Mouse (Mus musculus) embryonic fibroblast, embryonic 13.5 days (primary cell): ENCODE measurements at regions not wholly inside any gene's neighbourhood (a gene's known extent, or its start where the extent isn't known, plus 50 kb on each side); places are given as distances from the start of the nearest gene placed in this dataset.

ENCODE experiments used
- CTCF ChIP-seq: IDR thresholded peaks from 2 replicates; pipeline ENCODE4 v1.5.1; 2011; ENCODE audit warnings: mild to moderate bottlenecking, control low read depth, low read length, moderate library complexity, borderline replicate concordance; ENCODE audit not compliant: insufficient read depth
- POLR2A ChIP-seq: IDR thresholded peaks from 2 replicates; pipeline ENCODE4 v1.6.1; 2011; ENCODE audit warnings: low read depth, mild to moderate bottlenecking, control low read depth, low read length, moderate library complexity

DNA sequence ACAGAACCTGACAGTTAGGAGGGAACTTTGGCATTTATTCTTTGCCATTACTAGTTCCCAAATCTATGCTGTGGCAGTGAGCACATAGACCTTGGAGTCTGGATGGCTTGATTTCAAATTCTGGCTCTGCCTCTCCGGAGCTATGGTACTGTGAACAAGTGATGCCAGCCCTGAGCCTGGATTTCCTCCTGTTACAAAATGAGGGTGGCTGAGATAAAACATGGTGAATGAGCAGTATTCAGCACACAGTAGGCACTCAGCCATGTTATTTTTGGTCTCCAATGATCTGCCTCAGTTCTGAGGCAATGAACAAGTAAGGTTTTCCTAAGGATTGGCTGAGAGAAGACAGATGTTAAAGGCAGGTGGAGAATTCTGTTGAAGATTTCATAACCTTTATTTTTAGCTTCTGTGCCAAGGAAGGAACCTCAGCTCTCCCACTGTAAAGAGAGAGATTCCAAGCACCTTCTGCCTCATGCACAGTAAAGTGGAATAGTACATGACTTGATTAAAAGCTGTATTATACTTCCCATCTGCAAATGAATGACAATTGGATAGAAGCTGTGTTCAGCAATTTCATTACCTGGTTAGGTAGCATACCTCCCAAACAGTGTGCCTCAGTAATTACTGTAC lies 369.1 kb downstream of the 1810013L24Rik start:
- TF ChIP-seq CTCF (no peak), POLR2A (no peak)
